Mouse (Mus musculus) spleen, adult 2 months (tissue): Measurements from ENCODE around the gene Sh3d21.

Experiments
- CTCF ChIP-seq: fragments of 200-500 bp; IDR thresholded peaks from 2 replicates; pipeline ENCODE4 v1.5.1; 2011; ENCODE audit warnings: mild to moderate bottlenecking, inconsistent platforms; ENCODE audit not compliant: insufficient read depth, insufficient read length, insufficient replicate concordance; ENCODE audit errors: extremely low read depth
- POLR2A ChIP-seq: fragments of 200-500 bp; IDR thresholded peaks from 2 replicates; pipeline ENCODE4 v1.6.1; 2011; ENCODE audit warnings: low read depth, low read length, inconsistent platforms

DNA sequence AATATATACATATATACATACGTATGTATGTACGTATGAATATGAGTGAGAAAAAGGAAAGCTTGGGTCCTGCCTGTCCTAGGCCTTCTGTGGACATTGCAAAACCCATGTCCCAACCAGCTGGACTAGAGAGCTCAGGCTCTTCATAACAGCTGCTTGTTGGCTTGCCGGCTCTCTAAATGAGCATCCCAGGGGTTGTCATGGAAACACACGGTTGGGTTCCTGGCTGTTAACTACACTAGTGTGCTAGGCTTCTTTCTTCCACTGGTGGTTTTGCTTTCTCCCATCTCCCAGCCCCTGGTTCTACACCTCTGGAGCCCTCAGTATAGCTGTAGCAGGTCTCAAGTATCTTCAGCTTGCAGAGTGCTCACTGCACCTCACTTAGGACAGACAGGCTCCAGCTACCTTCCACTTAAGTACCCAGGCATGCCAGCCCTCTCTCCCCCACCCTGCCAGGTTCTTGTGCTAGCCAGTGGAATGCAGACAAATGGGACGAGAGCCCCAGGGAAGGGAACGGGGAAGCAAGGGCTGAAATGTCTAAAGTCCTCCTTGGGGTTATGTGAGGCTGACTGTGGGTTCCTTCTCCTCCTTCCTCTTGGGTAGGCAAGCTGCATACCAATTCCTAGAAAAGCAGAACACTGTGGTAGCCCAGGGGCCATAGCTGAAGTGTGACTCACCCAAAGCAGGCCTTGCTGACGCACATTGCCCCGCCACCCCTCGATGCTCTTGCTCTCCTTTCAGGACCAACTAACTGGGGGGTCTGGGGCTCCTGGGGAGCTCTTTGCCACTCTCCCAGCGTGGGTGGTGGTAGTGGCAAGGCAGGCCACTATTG lies 31.8 kb downstream of the Sh3d21 start:
- TF ChIP-seq POLR2A (no peak), CTCF (no peak)
